Mouse (Mus musculus): ENCODE data around the gene Bdh2. TPM values are rescaled to one million over a fixed set of nuclear protein-coding genes. Genes with fewer than 3 reads are reported as not detected.

Gene Bdh2
- 3.8 and 4.7 TPM in 2 replicates for polyA plus RNA-seq (2014; fragmentation: Nextera tagmentation; extraction: Ambion mirVana)

DNA sequence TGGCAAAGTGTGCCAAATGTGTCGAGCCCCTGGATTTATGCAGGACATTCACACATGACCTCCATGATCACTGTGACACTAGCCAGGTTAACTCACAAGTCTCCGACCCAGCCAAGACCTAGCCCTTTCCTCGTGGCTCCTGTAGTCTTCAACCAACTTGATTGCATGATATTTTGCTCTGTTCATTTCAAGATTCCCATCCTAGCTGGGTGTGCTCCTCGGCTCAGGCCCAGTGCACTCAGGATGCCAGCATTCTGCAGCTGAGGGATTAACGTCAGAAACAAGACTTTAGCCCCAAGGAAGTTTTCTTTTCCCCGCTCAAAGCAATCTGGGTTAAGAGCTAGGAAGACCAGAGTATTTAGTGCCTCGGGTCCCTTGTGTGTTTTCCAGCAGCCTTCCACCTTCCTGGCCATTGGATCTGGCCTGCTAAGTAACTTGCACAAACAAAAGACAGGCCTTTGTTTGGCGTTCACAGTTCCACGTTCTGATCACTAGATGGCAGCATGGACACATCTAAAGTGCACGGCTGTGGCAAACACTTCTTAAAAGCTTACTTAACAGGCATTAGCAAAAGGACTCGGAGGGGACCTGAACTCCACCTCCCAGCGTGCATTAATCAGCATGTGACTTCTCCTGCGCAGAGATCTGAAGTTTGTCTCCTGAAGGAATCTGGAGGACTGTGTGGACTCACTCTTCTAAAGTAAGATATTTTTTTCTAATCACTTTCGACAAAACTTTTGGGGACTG, at the start of gene Bdh2:
Gene Bdh2, plus strand, starts transcription at position 553 of the 747 bp plus-strand sequence.
- Histone ChIP-seq H3K27ac (replicated peaks; ENCODE audit: low read depth, low read length) (peak within 1 kb of the TSS; percentile 32), H3K9me3 (ENCODE audit: control insufficient read depth, low read length) (no peaks in the 10 kb centered on the region), H3K4me1 (ENCODE audit: control insufficient read depth, insufficient read depth, low read length) (0 out of 2 replicates have a peak, but pooled peaks cover 3% of the 10 kb centered on the region), H3K9ac (replicated peaks; ENCODE audit: low read length) (peak within 1 kb of the TSS; percentile 29), H3K27me3 (ENCODE audit: control insufficient read depth, insufficient read depth, low read length) (no peaks in the 10 kb centered on the region), H3K36me3 (ENCODE audit: control insufficient read depth, insufficient read depth, low read length) (no peaks in the 10 kb centered on the region), H3K4me3 (replicated peaks; ENCODE audit: low read depth, low read length) (no peak within 1 kb of the TSS), H3K4me2 (ENCODE audit: low read length) (0 out of 2 replicates have a peak within 1 kb of the TSS, but pooled peaks have one; percentile 0)
- WGBS: 24% methylated on average over 14 of the region's 14 CpGs
- peak; percentile 95 for DNase-seq
- peak; percentile 84 for ATAC-seq (ENCODE audit: low FRiP score, low TSS enrichment)

DNA sequence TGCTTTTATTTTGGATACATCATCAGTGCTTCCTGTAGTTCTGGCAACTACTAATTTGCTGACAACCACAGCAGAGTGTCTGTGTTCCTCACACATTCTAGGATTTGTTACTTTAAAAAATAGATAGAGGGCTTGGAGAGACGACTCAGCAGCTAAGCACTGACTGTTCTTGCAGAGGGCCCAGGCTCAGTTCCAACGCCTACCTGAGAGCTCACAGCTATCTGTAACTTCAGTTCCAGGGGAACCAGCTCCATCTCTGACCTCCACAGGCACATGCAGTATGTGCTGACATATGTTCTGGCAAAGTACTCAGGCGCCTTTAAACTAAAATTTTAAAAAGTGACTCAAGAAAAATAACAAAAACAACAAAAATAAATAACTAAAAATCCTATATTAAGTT, 49.0 kb upstream of the Bdh2 start:
- ATAC-seq (ENCODE audit: low FRiP score, low TSS enrichment) (no peak), DNase-seq (no peak)
- H3K9ac ChIP-seq (replicated peaks; ENCODE audit: low read length): no peak overlapping the region
- no peak overlapping the region for H3K4me3 ChIP-seq (replicated peaks; ENCODE audit: low read depth, low read length)
- no peaks in the 10 kb centered on the region for H3K27me3 ChIP-seq (ENCODE audit: control insufficient read depth, insufficient read depth, low read length)
- no peak overlapping the region for H3K4me2 ChIP-seq (ENCODE audit: low read length)
- no peaks in the 10 kb centered on the region for H3K4me1 ChIP-seq (ENCODE audit: control insufficient read depth, insufficient read depth, low read length)
- H3K36me3 ChIP-seq (ENCODE audit: control insufficient read depth, insufficient read depth, low read length): peaks cover 35% of the 10 kb centered on the region
- no peak overlapping the region for H3K27ac ChIP-seq (replicated peaks; ENCODE audit: low read depth, low read length)
- H3K9me3 ChIP-seq (ENCODE audit: control insufficient read depth, low read length): no peaks in the 10 kb centered on the region
- WGBS: 88% methylated on average over 3 of the region's 3 CpGs

DNA sequence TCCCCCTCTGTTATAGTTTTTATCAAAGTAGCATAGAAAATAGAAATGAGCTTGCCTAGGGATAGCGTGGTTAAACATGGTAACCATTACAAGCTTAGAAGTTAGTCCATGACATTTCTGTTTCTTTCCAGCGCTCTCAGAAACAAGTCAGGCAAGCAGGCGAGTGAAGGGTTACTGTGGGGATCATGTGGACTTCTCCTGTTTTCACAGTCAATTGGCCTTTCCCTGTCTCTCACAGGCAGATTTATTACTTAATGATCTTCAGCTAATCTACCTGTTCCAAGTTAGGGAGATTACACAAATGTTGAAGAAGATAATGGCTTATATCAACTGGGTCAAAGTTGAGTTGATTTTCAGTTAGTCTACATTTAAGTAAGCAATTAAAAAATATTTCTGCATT, 48.6 kb upstream of the Bdh2 start:
- H3K9me3 ChIP-seq (ENCODE audit: control insufficient read depth, low read length): no peaks in the 10 kb centered on the region
- no peak for ATAC-seq (ENCODE audit: low FRiP score, low TSS enrichment)
- WGBS: 93% methylated on average over 3 of the region's 3 CpGs
- no peak for DNase-seq
- H3K27ac ChIP-seq (replicated peaks; ENCODE audit: low read depth, low read length): no peak overlapping the region
- no peak overlapping the region for H3K9ac ChIP-seq (replicated peaks; ENCODE audit: low read length)
- H3K4me3 ChIP-seq (replicated peaks; ENCODE audit: low read depth, low read length): no peak overlapping the region
- H3K4me2 ChIP-seq (ENCODE audit: low read length): no peak overlapping the region
- no peaks in the 10 kb centered on the region for H3K27me3 ChIP-seq (ENCODE audit: control insufficient read depth, insufficient read depth, low read length)
- H3K4me1 ChIP-seq (ENCODE audit: control insufficient read depth, insufficient read depth, low read length): no peaks in the 10 kb centered on the region
- peaks cover 35% of the 10 kb centered on the region for H3K36me3 ChIP-seq (ENCODE audit: control insufficient read depth, insufficient read depth, low read length)

GRCm38 (mm10) chr3:135245733-135246132, 35.3 kb upstream of the Bdh2 start:
- H3K9me3 ChIP-seq (ENCODE audit: control insufficient read depth, low read length): no peaks in the 10 kb centered on the region
- no peaks in the 10 kb centered on the region for H3K27me3 ChIP-seq (ENCODE audit: control insufficient read depth, insufficient read depth, low read length)
- DNase-seq (peak; percentile 52), ATAC-seq (ENCODE audit: low FRiP score, low TSS enrichment) (no peak)
- no peak overlapping the region for H3K4me3 ChIP-seq (replicated peaks; ENCODE audit: low read depth, low read length)
- H3K9ac ChIP-seq (replicated peaks; ENCODE audit: low read length): no peak overlapping the region
- H3K4me1 ChIP-seq (ENCODE audit: control insufficient read depth, insufficient read depth, low read length): no peaks in the 10 kb centered on the region
- H3K36me3 ChIP-seq (ENCODE audit: control insufficient read depth, insufficient read depth, low read length): peaks cover 35% of the 10 kb centered on the region
- no peak overlapping the region for H3K4me2 ChIP-seq (ENCODE audit: low read length)
- H3K27ac ChIP-seq (replicated peaks; ENCODE audit: low read depth, low read length): no peak overlapping the region

- H3K27me3 ChIP-seq (ENCODE audit: control insufficient read depth, insufficient read depth, low read length): no peaks in the 10 kb centered on the region
- H3K9me3 ChIP-seq (ENCODE audit: control insufficient read depth, low read length): no peaks in the 10 kb centered on the region
- no peaks in the 10 kb centered on the region for H3K4me1 ChIP-seq (ENCODE audit: control insufficient read depth, insufficient read depth, low read length)
- no peak for DNase-seq
- H3K4me3 ChIP-seq (replicated peaks; ENCODE audit: low read depth, low read length): no peak overlapping the region
- WGBS: 97% methylated on average over 6 of the region's 6 CpGs
- no peak overlapping the region for H3K4me2 ChIP-seq (ENCODE audit: low read length)
- peaks cover 32% of the 10 kb centered on the region for H3K36me3 ChIP-seq (ENCODE audit: control insufficient read depth, insufficient read depth, low read length)
- H3K27ac ChIP-seq (replicated peaks; ENCODE audit: low read depth, low read length): no peak overlapping the region
- no peak overlapping the region for H3K9ac ChIP-seq (replicated peaks; ENCODE audit: low read length)
- no peak for ATAC-seq (ENCODE audit: low FRiP score, low TSS enrichment)
Measured at GRCm38 (mm10) chr3:135246828-135247227, 34.2 kb upstream of the Bdh2 start.

DNA sequence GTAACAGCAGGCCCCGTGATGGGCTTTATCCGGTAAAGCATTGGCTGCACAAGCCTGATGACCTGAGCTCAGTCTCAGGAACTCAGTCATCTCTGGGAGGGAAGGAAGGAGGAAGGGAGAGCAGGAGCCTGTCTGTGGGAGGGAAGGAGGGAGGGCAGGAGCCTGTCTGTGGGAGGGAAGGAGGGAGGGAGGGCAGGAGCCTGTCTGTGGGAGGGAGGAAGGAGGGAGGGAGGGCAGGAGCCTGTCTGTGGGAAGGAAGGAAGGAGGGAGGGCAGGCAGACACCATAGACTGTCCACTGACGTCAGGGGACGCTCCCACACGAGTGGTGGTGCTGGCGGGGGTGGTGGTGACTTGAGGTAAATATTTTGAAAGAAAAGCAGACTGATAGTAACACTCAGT, 31.9 kb upstream of the Bdh2 start:
- no peaks in the 10 kb centered on the region for H3K9me3 ChIP-seq (ENCODE audit: control insufficient read depth, low read length)
- no peak overlapping the region for H3K27ac ChIP-seq (replicated peaks; ENCODE audit: low read depth, low read length)
- DNase-seq: peak; percentile 4
- ATAC-seq (ENCODE audit: low FRiP score, low TSS enrichment): peak; percentile 86
- H3K27me3 ChIP-seq (ENCODE audit: control insufficient read depth, insufficient read depth, low read length): no peaks in the 10 kb centered on the region
- H3K36me3 ChIP-seq (ENCODE audit: control insufficient read depth, insufficient read depth, low read length): peaks cover 23% of the 10 kb centered on the region
- no peaks in the 10 kb centered on the region for H3K4me1 ChIP-seq (ENCODE audit: control insufficient read depth, insufficient read depth, low read length)
- WGBS: 80% methylated on average over 6 of the region's 6 CpGs
- H3K9ac ChIP-seq (replicated peaks; ENCODE audit: low read length): no peak overlapping the region
- H3K4me3 ChIP-seq (replicated peaks; ENCODE audit: low read depth, low read length): no peak overlapping the region
- no peak overlapping the region for H3K4me2 ChIP-seq (ENCODE audit: low read length)

- Histone ChIP-seq H3K9me3 (ENCODE audit: control insufficient read depth, low read length) (no peaks in the 10 kb centered on the region), H3K27me3 (ENCODE audit: control insufficient read depth, insufficient read depth, low read length) (no peaks in the 10 kb centered on the region), H3K36me3 (ENCODE audit: control insufficient read depth, insufficient read depth, low read length) (peaks cover 29% of the 10 kb centered on the region), H3K9ac (replicated peaks; ENCODE audit: low read length) (no peak overlapping the region), H3K27ac (replicated peaks; ENCODE audit: low read depth, low read length) (no peak overlapping the region), H3K4me1 (ENCODE audit: control insufficient read depth, insufficient read depth, low read length) (no peaks in the 10 kb centered on the region), H3K4me3 (replicated peaks; ENCODE audit: low read depth, low read length) (no peak overlapping the region), H3K4me2 (ENCODE audit: low read length) (no peak overlapping the region)
- no peak for ATAC-seq (ENCODE audit: low FRiP score, low TSS enrichment)
- DNase-seq: no peak
- WGBS: 93% methylated on average over 6 of the region's 6 CpGs
Measured at GRCm38 (mm10) chr3:135251825-135252224, 29.2 kb upstream of the Bdh2 start.

DNA sequence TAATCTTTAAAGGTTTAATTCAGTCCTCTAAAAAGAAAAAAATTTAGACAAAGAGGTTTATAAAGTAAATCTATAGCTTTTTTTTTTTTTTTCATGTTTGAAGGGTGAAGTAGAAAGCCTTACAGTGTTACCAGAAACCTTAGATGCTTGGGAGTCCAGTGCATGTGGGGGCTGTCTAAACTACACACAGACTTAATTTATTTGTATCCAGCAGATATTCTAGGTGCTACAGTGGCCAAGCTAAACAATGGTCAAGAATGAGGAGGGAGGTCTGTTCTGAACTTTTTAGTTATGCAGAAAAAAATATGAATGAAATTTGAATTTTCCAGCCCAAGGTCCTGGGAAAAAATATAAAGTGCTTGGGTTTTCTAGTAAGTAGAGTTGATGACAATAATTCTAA, 26.2 kb upstream of the Bdh2 start:
- DNase-seq (no peak), ATAC-seq (ENCODE audit: low FRiP score, low TSS enrichment) (no peak)
- Histone ChIP-seq H3K27ac (replicated peaks; ENCODE audit: low read depth, low read length) (no peak overlapping the region), H3K9ac (replicated peaks; ENCODE audit: low read length) (no peak overlapping the region), H3K4me1 (ENCODE audit: control insufficient read depth, insufficient read depth, low read length) (no peaks in the 10 kb centered on the region), H3K27me3 (ENCODE audit: control insufficient read depth, insufficient read depth, low read length) (no peaks in the 10 kb centered on the region), H3K9me3 (ENCODE audit: control insufficient read depth, low read length) (no peaks in the 10 kb centered on the region), H3K36me3 (ENCODE audit: control insufficient read depth, insufficient read depth, low read length) (peaks cover 17% of the 10 kb centered on the region; the same call in 1 of the 2 replicates), H3K4me2 (ENCODE audit: low read length) (no peak overlapping the region), H3K4me3 (replicated peaks; ENCODE audit: low read depth, low read length) (no peak overlapping the region)

GRCm38 (mm10) chr3:135258919-135259318, 22.1 kb upstream of the Bdh2 start:
- DNase-seq (no peak), ATAC-seq (ENCODE audit: low FRiP score, low TSS enrichment) (no peak)
- H3K9me3 ChIP-seq (ENCODE audit: control insufficient read depth, low read length): no peaks in the 10 kb centered on the region
- H3K4me3 ChIP-seq (replicated peaks; ENCODE audit: low read depth, low read length): no peak overlapping the region
- no peaks in the 10 kb centered on the region for H3K27me3 ChIP-seq (ENCODE audit: control insufficient read depth, insufficient read depth, low read length)
- 86% methylated on average over 10 of the region's 10 CpGs for WGBS
- H3K9ac ChIP-seq (replicated peaks; ENCODE audit: low read length): no peak overlapping the region
- H3K4me2 ChIP-seq (ENCODE audit: low read length): no peak overlapping the region
- no peaks in the 10 kb centered on the region for H3K4me1 ChIP-seq (ENCODE audit: control insufficient read depth, insufficient read depth, low read length)
- no peak overlapping the region for H3K27ac ChIP-seq (replicated peaks; ENCODE audit: low read depth, low read length)
- H3K36me3 ChIP-seq (ENCODE audit: control insufficient read depth, insufficient read depth, low read length): peaks cover 27% of the 10 kb centered on the region; the same call in 1 of the 2 replicates
